Mouse (Mus musculus): ENCODE measurements at regions not wholly inside any gene's neighbourhood (a gene's known extent, or its start where the extent isn't known, plus 50 kb on each side); places are given as distances from the start of the nearest gene placed in this dataset.

DNA sequence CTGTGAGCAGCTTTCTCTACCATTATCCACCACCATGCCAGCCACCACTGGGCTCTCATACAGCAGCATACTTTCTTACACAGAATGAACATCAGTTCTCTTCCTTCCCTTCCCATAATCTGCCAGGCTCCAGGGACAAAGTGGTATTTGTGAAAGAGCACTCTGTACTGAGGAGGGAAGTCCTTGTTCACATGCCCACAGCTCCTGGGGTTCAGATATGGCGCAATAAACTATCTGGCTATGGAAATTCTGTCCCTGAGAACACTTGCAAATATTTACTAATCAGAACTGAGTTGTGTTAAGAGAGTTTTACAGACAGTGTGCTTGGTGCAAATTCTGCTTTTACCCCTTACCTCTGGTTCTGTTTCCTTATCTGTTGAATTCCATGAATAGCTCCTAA is 74.2 kb upstream of the Ralgapa2 start:
- no peak overlapping the region for H3K4me2 ChIP-seq (ENCODE audit: insufficient read depth, low read depth, poor library complexity, severe bottlenecking)
- H3K4me1 ChIP-seq (ENCODE audit: control insufficient read depth in 1 of 2, insufficient read depth in 2 of 2) = 0 out of 4 replicates have a peak, but pooled peaks cover 2 to 4% of the 10 kb centered on the region in 2 experiments
- no peaks in the 10 kb centered on the region for H3K36me3 ChIP-seq (replicated peaks in 1 of 2; ENCODE audit: control insufficient read depth in 1 of 2, insufficient read depth in 1 of 2, low read length in 1 of 2)
- H3K9ac ChIP-seq (ENCODE audit: insufficient read depth, low read depth) = no peak overlapping the region
- no peaks in the 10 kb centered on the region for H3K9me3 ChIP-seq (replicated peaks; ENCODE audit: low read length)
- TF ChIP-seq SMC3 (IDR thresholded peaks at IDR 0.05; ENCODE audit: low read depth, low read length) (no peak), E2F4 (IDR thresholded peaks at IDR 0.05; ENCODE audit: insufficient replicate concordance, low read depth, low read length) (no peak), SIN3A (IDR thresholded peaks at IDR 0.05; ENCODE audit: low read length) (no peak), ELF1 (IDR thresholded peaks at IDR 0.05; ENCODE audit: low read depth, low read length) (no peak)
- no peaks in the 10 kb centered on the region for H3K79me2 ChIP-seq (replicated peaks; ENCODE audit: control insufficient read depth, extremely low read depth, insufficient read depth, poor library complexity, severe bottlenecking)
- no peak overlapping the region for H3K4me3 ChIP-seq (replicated peaks in 1 of 3; ENCODE audit: low read depth in 2 of 3, low read length in 2 of 3, poor library complexity in 1 of 3)
- H3K27ac ChIP-seq (ENCODE audit: insufficient read depth, low read depth) = no peak overlapping the region
- no peak for DNase-seq (ENCODE audit: extremely low read depth)
- no peaks in the 10 kb centered on the region for H3K27me3 ChIP-seq (replicated peaks)
- in situ Hi-C loops (cut with MboI; ENCODE audit: low pct_ligation_motif_present, low pct_unique_long_range_greater_than_20kb, low sequenced_read_pairs) (no loop called here), dilution Hi-C loops (cut with MboI; ENCODE audit: extremely low pct_ligation_motif_present, extremely low pct_unique_long_range_greater_than_20kb, low sequenced_read_pairs) (no loop called here)

DNA sequence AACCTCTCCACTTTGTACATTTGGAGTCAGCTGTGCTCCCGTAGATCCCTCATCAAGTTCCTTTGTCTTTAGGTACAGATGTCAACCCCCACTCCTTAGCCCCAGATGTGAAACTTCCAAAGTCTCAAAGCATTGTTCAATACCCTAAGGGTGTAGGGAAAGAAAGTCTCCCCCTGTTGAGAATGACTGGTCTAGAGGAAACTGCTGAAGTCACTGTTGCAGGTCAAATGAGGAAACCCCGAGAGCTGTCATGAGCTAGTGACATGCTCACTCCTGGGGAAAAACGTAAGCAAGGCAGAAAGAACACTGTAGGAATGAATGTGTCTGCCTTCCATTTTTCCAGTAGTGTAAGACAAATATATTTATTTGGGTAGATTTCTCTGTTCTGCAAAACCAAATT is 74.8 kb upstream of the Ralgapa2 start:
- DNase-seq (ENCODE audit: extremely low read depth) = no peak
- no peak overlapping the region for H3K27ac ChIP-seq (ENCODE audit: insufficient read depth, low read depth)

DNA sequence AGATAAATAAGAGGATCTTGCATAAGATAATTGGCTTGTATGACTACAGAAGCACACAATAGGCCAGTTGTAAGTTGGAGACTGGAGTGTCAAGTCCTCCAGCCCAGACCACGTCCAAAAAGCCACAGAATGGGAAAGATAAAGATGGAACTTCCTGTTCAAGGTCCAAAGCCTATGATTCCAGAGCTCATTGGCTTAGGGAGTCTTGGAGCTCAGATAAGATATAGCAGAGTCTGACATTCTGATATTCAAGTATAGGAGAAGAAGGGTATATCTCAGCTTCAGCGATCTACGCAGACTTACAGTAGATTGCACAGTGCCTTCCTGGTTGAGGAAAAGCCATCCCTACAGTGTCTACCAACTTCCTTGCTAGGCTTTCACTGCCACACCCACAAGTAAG is 77.7 kb upstream of the Ralgapa2 start:
- dilution Hi-C loops (cut with MboI; ENCODE audit: extremely low pct_ligation_motif_present, extremely low pct_unique_long_range_greater_than_20kb, low sequenced_read_pairs) = no loop called here
- H3K27me3 ChIP-seq (replicated peaks) = no peaks in the 10 kb centered on the region
- H3K4me2 ChIP-seq (ENCODE audit: insufficient read depth, low read depth, poor library complexity, severe bottlenecking) = no peak overlapping the region
- no peaks in the 10 kb centered on the region for H3K9me3 ChIP-seq (replicated peaks; ENCODE audit: low read length)
- no peaks in the 10 kb centered on the region for H3K36me3 ChIP-seq (replicated peaks in 1 of 2; ENCODE audit: control insufficient read depth in 1 of 2, insufficient read depth in 1 of 2, low read length in 1 of 2)
- H3K27ac ChIP-seq (ENCODE audit: insufficient read depth, low read depth) = no peak overlapping the region
- TF ChIP-seq MXI1 (IDR thresholded peaks at IDR 0.05; ENCODE audit: low read depth, low read length) (no peak), USF2 (conservative IDR thresholded peaks at IDR 0.05; ENCODE audit: low read depth, low read length) (no peak), POLR2AphosphoS2 (IDR thresholded peaks at IDR 0.05; ENCODE audit: low read depth, low read length) (no peak), USF1 (IDR thresholded peaks at IDR 0.05; ENCODE audit: low read depth, low read length) (no peak), MAZ (IDR thresholded peaks at IDR 0.05; ENCODE audit: low read depth, low read length) (no peak), MAFK (IDR thresholded peaks at IDR 0.05; ENCODE audit: insufficient replicate concordance, low read length) (no peak), EP300 (IDR thresholded peaks at IDR 0.05; ENCODE audit: low read length) (no peak), ETS1 (conservative IDR thresholded peaks at IDR 0.05; ENCODE audit: low read depth, low read length) (no peak), ZC3H11A (IDR thresholded peaks at IDR 0.05; ENCODE audit: low read depth, low read length) (no peak), ZMIZ1 (IDR thresholded peaks at IDR 0.05; ENCODE audit: low read depth, low read length) (no peak), TCF12 (IDR thresholded peaks at IDR 0.05; ENCODE audit: low read depth, low read length) (no peak), SIN3A (IDR thresholded peaks at IDR 0.05; ENCODE audit: low read length) (no peak), KAT2A (IDR thresholded peaks at IDR 0.05; ENCODE audit: insufficient replicate concordance, low read length) (no peak), TBP (conservative IDR thresholded peaks at IDR 0.05; ENCODE audit: low read depth, low read length) (no peak), GABPA (IDR thresholded peaks at IDR 0.05; ENCODE audit: insufficient replicate concordance, low read depth, low read length) (no peak)
- 0 out of 4 replicates have a peak, but pooled peaks cover 2 to 4% of the 10 kb centered on the region in 2 experiments for H3K4me1 ChIP-seq (ENCODE audit: control insufficient read depth in 1 of 2, insufficient read depth in 2 of 2)
- in situ Hi-C loops (cut with MboI; ENCODE audit: low pct_ligation_motif_present, low pct_unique_long_range_greater_than_20kb, low sequenced_read_pairs) = no loop called here
- H3K4me3 ChIP-seq (replicated peaks in 1 of 3; ENCODE audit: low read depth in 2 of 3, low read length in 2 of 3, poor library complexity in 1 of 3) = no peak overlapping the region
- no peak overlapping the region for H3K9ac ChIP-seq (ENCODE audit: insufficient read depth, low read depth)
- H3K79me2 ChIP-seq (replicated peaks; ENCODE audit: control insufficient read depth, extremely low read depth, insufficient read depth, poor library complexity, severe bottlenecking) = no peaks in the 10 kb centered on the region
- DNase-seq (ENCODE audit: extremely low read depth) = no peak

More for the DNA sequence above, 74.8 kb upstream of the Ralgapa2 start:
- Histone ChIP-seq H3K9ac (ENCODE audit: insufficient read depth, low read depth) (no peak overlapping the region), H3K4me3 (replicated peaks in 1 of 3; ENCODE audit: low read depth in 2 of 3, low read length in 2 of 3, poor library complexity in 1 of 3) (no peak overlapping the region), H3K9me3 (replicated peaks; ENCODE audit: low read length) (no peaks in the 10 kb centered on the region), H3K36me3 (replicated peaks in 1 of 2; ENCODE audit: control insufficient read depth in 1 of 2, insufficient read depth in 1 of 2, low read length in 1 of 2) (no peaks in the 10 kb centered on the region), H3K4me1 (ENCODE audit: control insufficient read depth in 1 of 2, insufficient read depth in 2 of 2) (0 out of 4 replicates have a peak, but pooled peaks cover 2 to 4% of the 10 kb centered on the region in 2 experiments), H3K79me2 (replicated peaks; ENCODE audit: control insufficient read depth, extremely low read depth, insufficient read depth, poor library complexity, severe bottlenecking) (no peaks in the 10 kb centered on the region), H3K4me2 (ENCODE audit: insufficient read depth, low read depth, poor library complexity, severe bottlenecking) (no peak overlapping the region), H3K27me3 (replicated peaks) (no peaks in the 10 kb centered on the region)
- dilution Hi-C loops (cut with MboI; ENCODE audit: extremely low pct_ligation_motif_present, extremely low pct_unique_long_range_greater_than_20kb, low sequenced_read_pairs) = no loop called here
- TF ChIP-seq SMC3 (IDR thresholded peaks at IDR 0.05; ENCODE audit: low read depth, low read length) = no peak
- no peak for TF ChIP-seq CHD1 (IDR thresholded peaks at IDR 0.05; ENCODE audit: low read depth, low read length)
- TF ChIP-seq USF2 (conservative IDR thresholded peaks at IDR 0.05; ENCODE audit: low read depth, low read length) = no peak
- no peak for TF ChIP-seq RCOR1 (conservative IDR thresholded peaks at IDR 0.05; ENCODE audit: low read depth, low read length)
- TF ChIP-seq MAZ (IDR thresholded peaks at IDR 0.05; ENCODE audit: low read depth, low read length) = no peak
- in situ Hi-C loops (cut with MboI; ENCODE audit: low pct_ligation_motif_present, low pct_unique_long_range_greater_than_20kb, low sequenced_read_pairs) = no loop called here

Measured in CH12.LX (cell line).